Mouse (Mus musculus) embryonic fibroblast, embryonic 13.5 days (primary cell): ENCODE results near the gene Tnfaip3.

Experiments used
- CTCF ChIP-seq: IDR thresholded peaks from 2 replicates; pipeline ENCODE4 v1.5.1; 2011; ENCODE audit warnings: mild to moderate bottlenecking, control low read depth, low read length, moderate library complexity, borderline replicate concordance; ENCODE audit not compliant: insufficient read depth
- POLR2A ChIP-seq: IDR thresholded peaks from 2 replicates; pipeline ENCODE4 v1.6.1; 2011; ENCODE audit warnings: low read depth, mild to moderate bottlenecking, control low read depth, low read length, moderate library complexity

GRCm38 (mm10) chr10:18964856-18965255 lies 50.6 kb downstream of the Tnfaip3 start:
- TF ChIP-seq POLR2A (no peak), CTCF (no peak)
